Mouse (Mus musculus) limb, embryonic 13.5 days (tissue): ENCODE measurements around the gene Flt4. TPM values are rescaled to one million over a fixed set of nuclear protein-coding genes. Genes with fewer than 3 reads are reported as not detected.

ENCODE experiments used
- ATAC-seq: fragments of 200-750 bp; cut with Nextera tagmentation; 2 replicates; pipeline ENCODE4 v1.8.0; 2017; ENCODE audit warnings: low read depth, moderate number of reproducible peaks, moderate TSS enrichment; ENCODE audit not compliant: low FRiP score
- H3K27ac ChIP-seq: fragments of 300-500 bp; sonication (generic); 2 replicates; pipeline ENCODE4 v1.5.1; 2015; ENCODE audit warnings: inconsistent platforms, mild to moderate bottlenecking, moderate library complexity
- H3K27me3 ChIP-seq: fragments of 300-500 bp; sonication (generic); 2 replicates; pipeline ENCODE4 v1.6.1; 2015; ENCODE audit warnings: mild to moderate bottlenecking, inconsistent platforms
- H3K36me3 ChIP-seq: fragments of 300-500 bp; sonication (generic); 2 replicates; pipeline ENCODE4 v1.6.1; 2015; ENCODE audit warnings: inconsistent platforms, mild to moderate bottlenecking, moderate library complexity
- H3K4me1 ChIP-seq: fragments of 300-500 bp; sonication (generic); 2 replicates; pipeline ENCODE4 v1.6.1; 2015; ENCODE audit warnings: inconsistent platforms
- H3K4me2 ChIP-seq: fragments of 300-500 bp; sonication (generic); replicated peaks from 2 replicates; pipeline ENCODE4 v1.6.1; 2015; ENCODE audit warnings: inconsistent platforms, mild to moderate bottlenecking, moderate library complexity
- H3K4me3 ChIP-seq: fragments of 300-500 bp; sonication (generic); 2 replicates; pipeline ENCODE4 v1.5.1; 2015; ENCODE audit warnings: moderate library complexity, mild to moderate bottlenecking, inconsistent platforms
- H3K9ac ChIP-seq: fragments of 300-500 bp; sonication (generic); 2 replicates; pipeline ENCODE4 v1.6.1; 2015; ENCODE audit warnings: mild to moderate bottlenecking, inconsistent platforms
- H3K9me3 ChIP-seq: fragments of 300-500 bp; sonication (generic); 2 replicates; pipeline ENCODE4 v1.6.1; 2016; ENCODE audit warnings: inconsistent platforms
- WGBS: fragments of 180-500 bp; shearing (Covaris S2); methylation state at CpG from one replicate; pipeline ENCODE4 v1.1.7; 2015; 5-methylcytosine and 5-hydroxymethylcytosine counted together
- polyA plus RNA-seq: library from polyadenylated mRNA; unstranded; fragments of >200 nt; fragmentation: Nextera tagmentation; extraction: Ambion mirVana; gene quantifications from 2 replicates; pipeline ENCODE4 v1.2.1, GENCODE M21; 2015

Flt4 gene
- polyA plus RNA-seq, 1 experiment from 2014 or later = 4.2 TPM

- Histone ChIP-seq H3K4me2 (no peak overlapping the region), H3K36me3 (no peaks in the 10 kb centered on the region), H3K27ac (no peak overlapping the region), H3K4me3 (no peak overlapping the region), H3K4me1 (no peaks in the 10 kb centered on the region), H3K27me3 (peaks cover 24% of the 10 kb centered on the region), H3K9me3 (no peaks in the 10 kb centered on the region), H3K9ac (no peak overlapping the region)
- ATAC-seq = no peak
- WGBS = 74% methylated on average over 8 of the region's 8 CpGs
Measured at GRCm38 (mm10) chr11:49618476-49618875, 9.4 kb downstream of the Flt4 start.

GRCm38 (mm10) chr11:49621953-49622352, 12.9 kb downstream of the Flt4 start:
- ATAC-seq = no peak
- H3K4me1 ChIP-seq = no peaks in the 10 kb centered on the region
- WGBS = 82% methylated on average over 5 of the region's 5 CpGs
- H3K9ac ChIP-seq = no peak overlapping the region
- H3K9me3 ChIP-seq = no peaks in the 10 kb centered on the region
- H3K4me2 ChIP-seq = no peak overlapping the region
- no peaks in the 10 kb centered on the region for H3K27me3 ChIP-seq
- H3K4me3 ChIP-seq = no peak overlapping the region
- no peak overlapping the region for H3K27ac ChIP-seq
- H3K36me3 ChIP-seq = no peaks in the 10 kb centered on the region

GRCm38 (mm10) chr11:49624156-49624555, 15.1 kb downstream of the Flt4 start:
- H3K27me3 ChIP-seq = no peaks in the 10 kb centered on the region
- no peak overlapping the region for H3K9ac ChIP-seq
- no peak for ATAC-seq
- H3K9me3 ChIP-seq = no peaks in the 10 kb centered on the region
- no peaks in the 10 kb centered on the region for H3K4me1 ChIP-seq
- WGBS = 84% methylated on average over 3 of the region's 3 CpGs
- no peak overlapping the region for H3K4me3 ChIP-seq
- H3K36me3 ChIP-seq = no peaks in the 10 kb centered on the region
- H3K4me2 ChIP-seq = no peak overlapping the region
- no peak overlapping the region for H3K27ac ChIP-seq

- Histone ChIP-seq H3K9ac (no peak overlapping the region), H3K9me3 (no peaks in the 10 kb centered on the region), H3K4me2 (no peak overlapping the region), H3K4me1 (no peaks in the 10 kb centered on the region), H3K4me3 (no peak overlapping the region), H3K27me3 (0 out of 2 replicates have a peak, but pooled peaks cover 6% of the 10 kb centered on the region), H3K27ac (no peak overlapping the region), H3K36me3 (no peaks in the 10 kb centered on the region)
- WGBS = 63% methylated on average over 15 of the region's 15 CpGs
- no peak for ATAC-seq
Measured at GRCm38 (mm10) chr11:49625863-49626262, 16.8 kb downstream of the Flt4 start.

- no peak overlapping the region for H3K9ac ChIP-seq
- ATAC-seq = no peak
- H3K27ac ChIP-seq = no peak overlapping the region
- WGBS = 80% methylated on average over 8 of the region's 8 CpGs
- no peaks in the 10 kb centered on the region for H3K36me3 ChIP-seq
- peaks cover 10% of the 10 kb centered on the region; the same call in 1 of the 2 replicates for H3K27me3 ChIP-seq
- H3K4me3 ChIP-seq = no peak overlapping the region
- H3K9me3 ChIP-seq = no peaks in the 10 kb centered on the region
- H3K4me1 ChIP-seq = no peaks in the 10 kb centered on the region
- H3K4me2 ChIP-seq = no peak overlapping the region
Measured at GRCm38 (mm10) chr11:49626748-49627147, 17.7 kb downstream of the Flt4 start.

GRCm38 (mm10) chr11:49631154-49631553, 22.1 kb downstream of the Flt4 start:
- Histone ChIP-seq H3K36me3 (no peaks in the 10 kb centered on the region), H3K27ac (no peak overlapping the region), H3K4me1 (peaks cover 8% of the 10 kb centered on the region; the same call in 1 of the 2 replicates), H3K9me3 (no peaks in the 10 kb centered on the region), H3K4me2 (no peak overlapping the region), H3K27me3 (peaks cover 53% of the 10 kb centered on the region), H3K9ac (no peak overlapping the region), H3K4me3 (no peak overlapping the region)
- 23% methylated on average over 3 of the region's 3 CpGs for WGBS
- no peak for ATAC-seq

GRCm38 (mm10) chr11:49632256-49632655, 23.2 kb downstream of the Flt4 start:
- Histone ChIP-seq H3K4me1 (peaks cover 11% of the 10 kb centered on the region; the same call in 1 of the 2 replicates), H3K9me3 (no peaks in the 10 kb centered on the region), H3K4me3 (no peak overlapping the region), H3K4me2 (no peak overlapping the region), H3K9ac (no peak overlapping the region), H3K27me3 (peaks cover 64% of the 10 kb centered on the region), H3K27ac (no peak overlapping the region), H3K36me3 (no peaks in the 10 kb centered on the region)
- ATAC-seq = no peak
- WGBS = 79% methylated on average over 2 of the region's 2 CpGs

GRCm38 (mm10) chr11:49634101-49634500, 25.0 kb downstream of the Flt4 start:
- H3K4me2 ChIP-seq = peak overlapping the region; percentile 38
- peaks cover 76% of the 10 kb centered on the region for H3K27me3 ChIP-seq
- 7% methylated on average over 22 of the region's 22 CpGs for WGBS

GRCm38 (mm10) chr11:49635671-49636070, 26.6 kb downstream of the Flt4 start:
- no peaks in the 10 kb centered on the region for H3K36me3 ChIP-seq
- no peak for ATAC-seq
- no peak overlapping the region for H3K9ac ChIP-seq
- H3K9me3 ChIP-seq = no peaks in the 10 kb centered on the region
- peaks cover 11% of the 10 kb centered on the region; the same call in 1 of the 2 replicates for H3K4me1 ChIP-seq
- H3K27ac ChIP-seq = no peak overlapping the region
- no peak overlapping the region for H3K4me3 ChIP-seq
- peaks cover 73% of the 10 kb centered on the region for H3K27me3 ChIP-seq
- WGBS = 67% methylated on average over 6 of the region's 6 CpGs
- no peak overlapping the region for H3K4me2 ChIP-seq

More at GRCm38 (mm10) chr11:49634101-49634500, 25.0 kb downstream of the Flt4 start:
- Histone ChIP-seq H3K36me3 (no peaks in the 10 kb centered on the region), H3K27ac (no peak overlapping the region), H3K4me3 (peak overlapping the region; percentile 13), H3K9ac (no peak overlapping the region), H3K9me3 (no peaks in the 10 kb centered on the region), H3K4me1 (peaks cover 11% of the 10 kb centered on the region; the same call in 1 of the 2 replicates)
- no peak for ATAC-seq

GRCm38 (mm10) chr11:49636449-49636848, 27.4 kb downstream of the Flt4 start:
- H3K27me3 ChIP-seq = peaks cover 69% of the 10 kb centered on the region
- H3K4me1 ChIP-seq = peaks cover 11% of the 10 kb centered on the region; the same call in 1 of the 2 replicates
- no peak overlapping the region for H3K9ac ChIP-seq
- H3K9me3 ChIP-seq = no peaks in the 10 kb centered on the region
- no peak for ATAC-seq
- 3% methylated on average over 11 of the region's 11 CpGs for WGBS
- H3K4me3 ChIP-seq = no peak overlapping the region
- H3K36me3 ChIP-seq = no peaks in the 10 kb centered on the region
- H3K27ac ChIP-seq = no peak overlapping the region
- H3K4me2 ChIP-seq = peak overlapping the region; percentile 37

GRCm38 (mm10) chr11:49645677-49646076, 36.6 kb downstream of the Flt4 start:
- no peak for ATAC-seq
- Histone ChIP-seq H3K9ac (no peak overlapping the region), H3K27me3 (no peaks in the 10 kb centered on the region), H3K27ac (no peak overlapping the region), H3K4me2 (no peak overlapping the region), H3K36me3 (no peaks in the 10 kb centered on the region), H3K9me3 (no peaks in the 10 kb centered on the region), H3K4me1 (peaks cover 13% of the 10 kb centered on the region), H3K4me3 (no peak overlapping the region)
- WGBS = 54% methylated on average over 8 of the region's 8 CpGs

GRCm38 (mm10) chr11:49650113-49650993, 41.3 kb downstream of the Flt4 start:
- H3K4me2 ChIP-seq = no peak overlapping the region
- H3K9ac ChIP-seq = no peak overlapping the region
- no peak overlapping the region for H3K4me3 ChIP-seq
- H3K9me3 ChIP-seq = no peaks in the 10 kb centered on the region
- no peak for ATAC-seq
- 51% methylated on average over 18 of the region's 18 CpGs for WGBS
- peaks cover 25% of the 10 kb centered on the region for H3K4me1 ChIP-seq
- H3K27me3 ChIP-seq = no peaks in the 10 kb centered on the region
- H3K36me3 ChIP-seq = no peaks in the 10 kb centered on the region
- H3K27ac ChIP-seq = no peak overlapping the region
